Mouse (Mus musculus) stomach, embryonic 14.5 days (tissue): ENCODE data around the gene Zzz3. TPM values are rescaled to one million over a fixed set of nuclear protein-coding genes. Genes with fewer than 3 reads are reported as not detected.

Experiments used
- ATAC-seq: fragments of 200-750 bp; cut with Nextera tagmentation; 2 replicates; pipeline ENCODE4 v1.8.0; 2017; ENCODE audit warnings: low read depth, moderate TSS enrichment; ENCODE audit not compliant: insufficient number of reproducible peaks, insufficient read depth, low FRiP score
- H3K27ac ChIP-seq: fragments of 300-500 bp; sonication (generic); 2 replicates; pipeline ENCODE4 v1.5.1; 2014; ENCODE audit warnings: mild to moderate bottlenecking, low read length, moderate library complexity, mixed read lengths
- H3K27me3 ChIP-seq: fragments of 300-500 bp; sonication (generic); 2 replicates; pipeline ENCODE4 v1.6.1; 2014; ENCODE audit warnings: low read length, control low read depth, mixed read lengths; ENCODE audit not compliant: control insufficient read depth, insufficient read depth
- H3K36me3 ChIP-seq: fragments of 300-500 bp; sonication (generic); 2 replicates; pipeline ENCODE4 v1.6.1; 2014; ENCODE audit warnings: mild to moderate bottlenecking, control low read depth, low read length, moderate library complexity, mixed read lengths; ENCODE audit not compliant: control insufficient read depth, insufficient read depth
- H3K4me1 ChIP-seq: fragments of 300-500 bp; sonication (generic); 2 replicates; pipeline ENCODE4 v1.6.1; 2014; ENCODE audit warnings: low read length, control low read depth, mixed read lengths; ENCODE audit not compliant: control insufficient read depth, insufficient read depth
- H3K4me2 ChIP-seq: fragments of 300-500 bp; sonication (generic); replicated peaks from 2 replicates; pipeline ENCODE4 v1.6.1; 2014; ENCODE audit warnings: low read depth, low read length, control low read depth
- H3K4me3 ChIP-seq: fragments of 300-500 bp; sonication (generic); 2 replicates; pipeline ENCODE4 v1.5.1; 2014; ENCODE audit warnings: low read depth, low read length, control low read depth
- H3K9ac ChIP-seq: fragments of 300-500 bp; sonication (generic); replicated peaks from 2 replicates; pipeline ENCODE4 v1.6.1; 2014; ENCODE audit warnings: low read depth, mild to moderate bottlenecking, control low read depth, low read length, moderate library complexity, mixed read lengths
- H3K9me3 ChIP-seq: fragments of 300-500 bp; sonication (generic); 2 replicates; pipeline ENCODE4 v1.6.1; 2016; ENCODE audit warnings: low read depth, low read length, control low read depth; ENCODE audit not compliant: control insufficient read depth
- WGBS: fragments of 180-500 bp; shearing (Covaris S2); extraction: QIAGEN DNeasy Blood & Tissue Kit; methylation state at CpG from one replicate; pipeline ENCODE4 v1.1.7; 2014; 5-methylcytosine and 5-hydroxymethylcytosine counted together
- polyA plus RNA-seq: library from polyadenylated mRNA; unstranded; fragments of >200 nt; fragmentation: Nextera tagmentation; extraction: Ambion mirVana; gene quantifications from 2 replicates; pipeline ENCODE4 v1.2.1, GENCODE M21; 2014

Gene Zzz3
- polyA plus RNA-seq, 1 experiment from 2014 or later = 63.3 TPM

GRCm38 (mm10) chr3:152484206-152484605 is 88.9 kb downstream of the Zzz3 start:
- Histone ChIP-seq H3K27me3 (no peaks in the 10 kb centered on the region), H3K4me2 (no peak overlapping the region), H3K9ac (no peak overlapping the region), H3K4me1 (peaks cover 15% of the 10 kb centered on the region), H3K27ac (peak overlapping the region; percentile 66; the same call in 1 of the 2 replicates), H3K9me3 (no peaks in the 10 kb centered on the region), H3K36me3 (no peaks in the 10 kb centered on the region), H3K4me3 (no peak overlapping the region)
- WGBS = 22% methylated on average over 6 of the region's 6 CpGs
- ATAC-seq = no peak

- no peak overlapping the region for H3K4me2 ChIP-seq
- ATAC-seq = no peak
- no peak overlapping the region for H3K4me3 ChIP-seq
- no peaks in the 10 kb centered on the region for H3K36me3 ChIP-seq
- no peak overlapping the region for H3K9ac ChIP-seq
- H3K27ac ChIP-seq = no peak overlapping the region
- 84% methylated on average over 4 of the region's 4 CpGs for WGBS
- no peaks in the 10 kb centered on the region for H3K27me3 ChIP-seq
- peaks cover 13% of the 10 kb centered on the region for H3K4me1 ChIP-seq
- H3K9me3 ChIP-seq = no peaks in the 10 kb centered on the region
Measured at GRCm38 (mm10) chr3:152488964-152489363, 93.7 kb downstream of the Zzz3 start.

GRCm38 (mm10) chr3:152490423-152490822 is 95.2 kb downstream of the Zzz3 start:
- H3K36me3 ChIP-seq = no peaks in the 10 kb centered on the region
- no peak overlapping the region for H3K9ac ChIP-seq
- WGBS = 91% methylated on average over 5 of the region's 5 CpGs
- H3K9me3 ChIP-seq = no peaks in the 10 kb centered on the region
- no peak overlapping the region for H3K4me3 ChIP-seq
- no peak overlapping the region for H3K27ac ChIP-seq
- H3K4me2 ChIP-seq = no peak overlapping the region
- H3K27me3 ChIP-seq = no peaks in the 10 kb centered on the region
- ATAC-seq = no peak
- peaks cover 9% of the 10 kb centered on the region; the same call in 1 of the 2 replicates for H3K4me1 ChIP-seq

- ATAC-seq = no peak
- no peak overlapping the region for H3K4me3 ChIP-seq
- H3K9me3 ChIP-seq = no peaks in the 10 kb centered on the region
- H3K27me3 ChIP-seq = no peaks in the 10 kb centered on the region
- no peaks in the 10 kb centered on the region for H3K36me3 ChIP-seq
- H3K4me2 ChIP-seq = no peak overlapping the region
- H3K27ac ChIP-seq = no peak overlapping the region
- no peak overlapping the region for H3K9ac ChIP-seq
- peaks cover 9% of the 10 kb centered on the region; the same call in 1 of the 2 replicates for H3K4me1 ChIP-seq
- 75% methylated on average over 6 of the region's 6 CpGs for WGBS
Measured at GRCm38 (mm10) chr3:152492241-152492640, 97.0 kb downstream of the Zzz3 start.

- no peak overlapping the region for H3K4me2 ChIP-seq
- no peak overlapping the region for H3K27ac ChIP-seq
- WGBS = 30% methylated on average over 2 of the region's 2 CpGs
- peaks cover 9% of the 10 kb centered on the region; the same call in 1 of the 2 replicates for H3K4me1 ChIP-seq
- H3K9ac ChIP-seq = no peak overlapping the region
- no peaks in the 10 kb centered on the region for H3K9me3 ChIP-seq
- no peaks in the 10 kb centered on the region for H3K36me3 ChIP-seq
- no peaks in the 10 kb centered on the region for H3K27me3 ChIP-seq
- ATAC-seq = no peak
- H3K4me3 ChIP-seq = no peak overlapping the region
Measured at GRCm38 (mm10) chr3:152493813-152494212, 98.5 kb downstream of the Zzz3 start.

GRCm38 (mm10) chr3:152494667-152495360 is 99.5 kb downstream of the Zzz3 start:
- H3K36me3 ChIP-seq = no peaks in the 10 kb centered on the region
- H3K4me1 ChIP-seq = peaks cover 9% of the 10 kb centered on the region; the same call in 1 of the 2 replicates
- H3K9ac ChIP-seq = no peak overlapping the region
- WGBS = 48% methylated on average over 12 of the region's 12 CpGs
- H3K27ac ChIP-seq = no peak overlapping the region
- no peaks in the 10 kb centered on the region for H3K27me3 ChIP-seq
- H3K4me3 ChIP-seq = no peak overlapping the region
- H3K4me2 ChIP-seq = no peak overlapping the region
- ATAC-seq = no peak
- no peaks in the 10 kb centered on the region for H3K9me3 ChIP-seq

GRCm38 (mm10) chr3:152495415-152495898 is 100.2 kb downstream of the Zzz3 start:
- Histone ChIP-seq H3K36me3 (no peaks in the 10 kb centered on the region), H3K9me3 (no peaks in the 10 kb centered on the region), H3K27me3 (no peaks in the 10 kb centered on the region), H3K4me2 (no peak overlapping the region), H3K4me3 (no peak overlapping the region), H3K9ac (no peak overlapping the region), H3K27ac (no peak overlapping the region), H3K4me1 (peaks cover 9% of the 10 kb centered on the region; the same call in 1 of the 2 replicates)
- no peak for ATAC-seq
- WGBS = 87% methylated on average over 8 of the region's 8 CpGs

- no peak for ATAC-seq
- Histone ChIP-seq H3K27me3 (no peaks in the 10 kb centered on the region), H3K4me2 (no peak overlapping the region), H3K9ac (no peak overlapping the region), H3K27ac (no peak overlapping the region), H3K9me3 (no peaks in the 10 kb centered on the region), H3K4me1 (peaks cover 9% of the 10 kb centered on the region; the same call in 1 of the 2 replicates), H3K4me3 (no peak overlapping the region), H3K36me3 (no peaks in the 10 kb centered on the region)
- WGBS = 58% methylated on average over 7 of the region's 7 CpGs
Measured at GRCm38 (mm10) chr3:152497084-152497483, 101.8 kb downstream of the Zzz3 start.
